Mouse (Mus musculus): ENCODE measurements at regions not wholly inside any gene's neighbourhood (a gene's known extent, or its start where the extent isn't known, plus 50 kb on each side); places are given as distances from the start of the nearest gene placed in this dataset.
A peak's percentile ranks its signal among the peaks of the same experiment; 100 is the strongest.

GRCm38 (mm10) chr7:70733501-70733900 lies 367.0 kb upstream of the Nr2f2 start:
- Histone ChIP-seq H3K36me3 (ENCODE audit: insufficient read depth) (no peaks in the 10 kb centered on the region), H3K4me2 (ENCODE audit: low read depth) (no peak overlapping the region), H3K4me3 (ENCODE audit: low read depth, low read length) (no peak overlapping the region), H3K27ac (ENCODE audit: low read depth, low read length) (no peak overlapping the region), H3K9me3 (ENCODE audit: low read length) (no peaks in the 10 kb centered on the region), H3K27me3 (ENCODE audit: insufficient read depth, low read length) (no peaks in the 10 kb centered on the region), H3K4me1 (ENCODE audit: insufficient read depth) (no peaks in the 10 kb centered on the region), H3K9ac (no peak overlapping the region)
- ATAC-seq, result no peak
- TF ChIP-seq CTCF (IDR thresholded peaks at IDR 0.05; ENCODE audit: low read depth), result no peak
- DNase-seq, result no peak

- no peak overlapping the region for H3K4me2 ChIP-seq (ENCODE audit: low read depth)
- 89% methylated on average over 8 of the region's 8 CpGs for WGBS
- no peak overlapping the region for H3K9ac ChIP-seq
- TF ChIP-seq CTCF (IDR thresholded peaks at IDR 0.05; ENCODE audit: low read depth), result no peak
- DNase-seq, result no peak
- no peaks in the 10 kb centered on the region for H3K9me3 ChIP-seq (ENCODE audit: low read length)
- H3K4me3 ChIP-seq (ENCODE audit: low read depth, low read length), result no peak overlapping the region
- no peaks in the 10 kb centered on the region for H3K36me3 ChIP-seq (ENCODE audit: insufficient read depth)
- H3K4me1 ChIP-seq (ENCODE audit: insufficient read depth), result no peaks in the 10 kb centered on the region
- no peak overlapping the region for H3K27ac ChIP-seq (ENCODE audit: low read depth, low read length)
- H3K27me3 ChIP-seq (ENCODE audit: insufficient read depth, low read length), result no peaks in the 10 kb centered on the region
- no peak for ATAC-seq
Observed at GRCm38 (mm10) chr7:70729896-70730295, 363.4 kb upstream of the Nr2f2 start.

- Histone ChIP-seq H3K4me3 (ENCODE audit: low read depth, low read length) (no peak overlapping the region), H3K27ac (ENCODE audit: low read depth, low read length) (no peak overlapping the region), H3K9ac (no peak overlapping the region), H3K36me3 (ENCODE audit: insufficient read depth) (no peaks in the 10 kb centered on the region), H3K27me3 (ENCODE audit: insufficient read depth, low read length) (no peaks in the 10 kb centered on the region), H3K9me3 (ENCODE audit: low read length) (no peaks in the 10 kb centered on the region), H3K4me1 (ENCODE audit: insufficient read depth) (no peaks in the 10 kb centered on the region), H3K4me2 (ENCODE audit: low read depth) (no peak overlapping the region)
- ATAC-seq, result no peak
- peak; percentile 23 for DNase-seq
- TF ChIP-seq CTCF (IDR thresholded peaks at IDR 0.05; ENCODE audit: low read depth), result 0 out of 2 replicates have a peak, but pooled peaks have one; percentile 4
- WGBS, result 66% methylated on average over 18 of the region's 18 CpGs
Observed at GRCm38 (mm10) chr7:70718149-70718765, 351.7 kb upstream of the Nr2f2 start.

- H3K9me3 ChIP-seq (ENCODE audit: low read length), result no peaks in the 10 kb centered on the region
- no peak for TF ChIP-seq CTCF (IDR thresholded peaks at IDR 0.05; ENCODE audit: low read depth)
- DNase-seq, result no peak
- no peak overlapping the region for H3K4me3 ChIP-seq (ENCODE audit: low read depth, low read length)
- no peak overlapping the region for H3K9ac ChIP-seq
- no peaks in the 10 kb centered on the region for H3K36me3 ChIP-seq (ENCODE audit: insufficient read depth)
- 91% methylated on average over 3 of the region's 3 CpGs for WGBS
- H3K4me2 ChIP-seq (ENCODE audit: low read depth), result no peak overlapping the region
- H3K27ac ChIP-seq (ENCODE audit: low read depth, low read length), result no peak overlapping the region
- no peaks in the 10 kb centered on the region for H3K4me1 ChIP-seq (ENCODE audit: insufficient read depth)
- ATAC-seq, result no peak
- H3K27me3 ChIP-seq (ENCODE audit: insufficient read depth, low read length), result no peaks in the 10 kb centered on the region
Observed at GRCm38 (mm10) chr7:70717608-70718007, 351.1 kb upstream of the Nr2f2 start.

GRCm38 (mm10) chr7:70716811-70717458 lies 350.4 kb upstream of the Nr2f2 start:
- no peak overlapping the region for H3K4me3 ChIP-seq (ENCODE audit: low read depth, low read length)
- ATAC-seq, result no peak
- TF ChIP-seq CTCF (IDR thresholded peaks at IDR 0.05; ENCODE audit: low read depth), result no peak
- no peaks in the 10 kb centered on the region for H3K4me1 ChIP-seq (ENCODE audit: insufficient read depth)
- no peaks in the 10 kb centered on the region for H3K27me3 ChIP-seq (ENCODE audit: insufficient read depth, low read length)
- DNase-seq, result no peak
- no peak overlapping the region for H3K27ac ChIP-seq (ENCODE audit: low read depth, low read length)
- no peak overlapping the region for H3K4me2 ChIP-seq (ENCODE audit: low read depth)
- WGBS, result 94% methylated on average over 4 of the region's 4 CpGs
- H3K36me3 ChIP-seq (ENCODE audit: insufficient read depth), result no peaks in the 10 kb centered on the region
- no peaks in the 10 kb centered on the region for H3K9me3 ChIP-seq (ENCODE audit: low read length)
- H3K9ac ChIP-seq, result no peak overlapping the region

GRCm38 (mm10) chr7:70712141-70712540 lies 345.6 kb upstream of the Nr2f2 start:
- 74% methylated on average over 6 of the region's 6 CpGs for WGBS

GRCm38 (mm10) chr7:70706281-70706680 lies 339.7 kb upstream of the Nr2f2 start:
- H3K27ac ChIP-seq (ENCODE audit: low read depth, low read length), result no peak overlapping the region
- DNase-seq, result no peak
- no peak for TF ChIP-seq CTCF (IDR thresholded peaks at IDR 0.05; ENCODE audit: low read depth)
- H3K36me3 ChIP-seq (ENCODE audit: insufficient read depth), result no peaks in the 10 kb centered on the region
- no peaks in the 10 kb centered on the region for H3K9me3 ChIP-seq (ENCODE audit: low read length)
- H3K4me3 ChIP-seq (ENCODE audit: low read depth, low read length), result no peak overlapping the region
- 82% methylated on average over 9 of the region's 9 CpGs for WGBS
- no peak overlapping the region for H3K4me2 ChIP-seq (ENCODE audit: low read depth)
- H3K4me1 ChIP-seq (ENCODE audit: insufficient read depth), result no peaks in the 10 kb centered on the region
- no peak overlapping the region for H3K9ac ChIP-seq
- no peak for ATAC-seq
- no peaks in the 10 kb centered on the region for H3K27me3 ChIP-seq (ENCODE audit: insufficient read depth, low read length)

More at GRCm38 (mm10) chr7:70712141-70712540, 345.6 kb upstream of the Nr2f2 start:
- H3K4me2 ChIP-seq (ENCODE audit: low read depth), result no peak overlapping the region
- no peaks in the 10 kb centered on the region for H3K9me3 ChIP-seq (ENCODE audit: low read length)
- no peaks in the 10 kb centered on the region for H3K27me3 ChIP-seq (ENCODE audit: insufficient read depth, low read length)
- TF ChIP-seq CTCF (IDR thresholded peaks at IDR 0.05; ENCODE audit: low read depth), result no peak
- H3K4me3 ChIP-seq (ENCODE audit: low read depth, low read length), result no peak overlapping the region
- H3K36me3 ChIP-seq (ENCODE audit: insufficient read depth), result no peaks in the 10 kb centered on the region
- H3K27ac ChIP-seq (ENCODE audit: low read depth, low read length), result no peak overlapping the region
- DNase-seq (no peak), ATAC-seq (0 out of 2 replicates have a peak, but pooled peaks have one; percentile 14)
- H3K4me1 ChIP-seq (ENCODE audit: insufficient read depth), result no peaks in the 10 kb centered on the region
- no peak overlapping the region for H3K9ac ChIP-seq
